Mouse (Mus musculus) G1E (cell line): ENCODE results near the gene Wnt9a.

ENCODE experiments used
- CTCF ChIP-seq: IDR thresholded peaks from 2 replicates; pipeline ENCODE4 v1.5.1; 2012; ENCODE audit warnings: low read depth, low read length, inconsistent platforms, mixed read lengths
- GATA1 ChIP-seq: IDR thresholded peaks from 2 replicates; pipeline ENCODE4 v1.6.1; 2012; ENCODE audit warnings: borderline replicate concordance, low read length, inconsistent platforms, mixed read lengths
- POLR2AphosphoS5 ChIP-seq: IDR thresholded peaks from 2 replicates; pipeline ENCODE4 v1.6.1; 2012; ENCODE audit warnings: low read depth, low read length, inconsistent platforms; ENCODE audit not compliant: insufficient replicate concordance
- TAL1 ChIP-seq: conservative IDR thresholded peaks from 2 replicates; pipeline ENCODE4 v1.6.1; 2012; ENCODE audit warnings: low read depth, low read length, inconsistent platforms, mixed read lengths

- TF ChIP-seq CTCF (no peak), TAL1 (no peak), GATA1 (no peak), POLR2AphosphoS5 (no peak)
Observed at GRCm38 (mm10) chr11:59361291-59361690, 54.6 kb downstream of the Wnt9a start.
